Mouse (Mus musculus) cerebellum, adult 2 months (tissue): ENCODE results near the gene Htr6. TPM values are rescaled to one million over a fixed set of nuclear protein-coding genes. Genes with fewer than 3 reads are reported as not detected.

ENCODE experiments used
- DNase-seq, 2 experiments: peaks; one replicate each; pipeline ENCODE4 v3.0.0; 2021
- H3K27ac ChIP-seq: fragments of 200-500 bp; 2 replicates; pipeline ENCODE4 v1.5.1; 2012; ENCODE audit warnings: low read length, control low read depth, inconsistent platforms; ENCODE audit not compliant: insufficient read depth
- H3K27me3 ChIP-seq: fragments of 200-500 bp; 2 replicates; pipeline ENCODE4 v1.6.1; 2012; ENCODE audit warnings: inconsistent platforms, mild to moderate bottlenecking, low read length, moderate library complexity; ENCODE audit not compliant: control insufficient read depth, insufficient read depth
- H3K4me1 ChIP-seq: fragments of 200-500 bp; 2 replicates; pipeline ENCODE4 v1.6.1; 2011; ENCODE audit warnings: low read length; ENCODE audit not compliant: control insufficient read depth, insufficient read depth
- H3K4me3 ChIP-seq: fragments of 200-500 bp; replicated peaks from 2 replicates; pipeline ENCODE3; 2011; ENCODE audit warnings: mild to moderate bottlenecking, low read depth, low read length, control low read depth; ENCODE audit not compliant: insufficient read depth
- CTCF ChIP-seq: fragments of 200-500 bp; IDR thresholded peaks from 2 replicates; pipeline ENCODE4 v1.5.1; 2011; ENCODE audit warnings: low read depth, mild to moderate bottlenecking, control low read depth, low read length, moderate library complexity, borderline replicate concordance; ENCODE audit not compliant: insufficient read depth
- POLR2A ChIP-seq: fragments of 200-500 bp; IDR thresholded peaks from 2 replicates; pipeline ENCODE4 v1.6.1; 2011; ENCODE audit warnings: low read length, control low read depth, borderline replicate concordance; ENCODE audit not compliant: insufficient read depth
- WGBS: fragments of 180-500 bp; shearing (Covaris S2); methylation state at CpG from one replicate; pipeline ENCODE4 v1.1.7; 2018; 5-methylcytosine and 5-hydroxymethylcytosine counted together
- polyA plus RNA-seq: library from polyadenylated mRNA; depleted of rRNA; stranded (reverse); fragments of >200 nt; gene quantifications from 2 replicates; pipeline ENCODE4 v1.2.3, GENCODE M21; 2012

Htr6 gene
- polyA plus RNA-seq, 1 experiment = 1.1 TPM

GRCm38 (mm10) chr4:139092356-139093195 lies 17.2 kb upstream of the Htr6 start, which contains the start of gene Nbl1:
Gene Nbl1, minus strand, starts transcription at chr4:139092993.
- DNase-seq = peak in 1 of 2 experiments; percentile 15
- TF ChIP-seq CTCF (no peak), POLR2A (no peak)
- 2% methylated on average over 84 of the region's 105 CpGs for WGBS
- Histone ChIP-seq H3K27ac (no peak within 1 kb of the TSS), H3K27me3 (peaks cover 9% of the 10 kb centered on the region; the same call in 1 of the 2 replicates), H3K4me3 (peak within 1 kb of the TSS; percentile 46), H3K4me1 (no peaks in the 10 kb centered on the region; the same call in 1 of the 2 replicates)

GRCm38 (mm10) chr4:139091478-139092355 lies 16.3 kb upstream of the Htr6 start:
- Histone ChIP-seq H3K4me1 (no peaks in the 10 kb centered on the region; the same call in 1 of the 2 replicates), H3K27ac (no peak overlapping the region), H3K27me3 (peaks cover 9% of the 10 kb centered on the region; the same call in 1 of the 2 replicates), H3K4me3 (peak overlapping the region; percentile 46)
- DNase-seq = no peak
- TF ChIP-seq POLR2A (no peak), CTCF (no peak)
- WGBS = 10% methylated on average over 28 of the region's 28 CpGs

- Histone ChIP-seq H3K27ac (no peak overlapping the region), H3K27me3 (peaks cover 9% of the 10 kb centered on the region; the same call in 1 of the 2 replicates), H3K4me1 (no peaks in the 10 kb centered on the region; the same call in 1 of the 2 replicates), H3K4me3 (no peak overlapping the region)
- WGBS = 61% methylated on average over 7 of the region's 7 CpGs
- no peak for DNase-seq
- TF ChIP-seq POLR2A (no peak), CTCF (no peak)
Measured at GRCm38 (mm10) chr4:139091066-139091465, 15.7 kb upstream of the Htr6 start.

GRCm38 (mm10) chr4:139090303-139090940 lies 15.1 kb upstream of the Htr6 start:
- H3K4me1 ChIP-seq = no peaks in the 10 kb centered on the region; the same call in 1 of the 2 replicates
- DNase-seq = no peak
- no peak overlapping the region for H3K4me3 ChIP-seq
- 63% methylated on average over 15 of the region's 15 CpGs for WGBS
- H3K27ac ChIP-seq = no peak overlapping the region
- peaks cover 9% of the 10 kb centered on the region; the same call in 1 of the 2 replicates for H3K27me3 ChIP-seq
- TF ChIP-seq CTCF (no peak), POLR2A (no peak)

GRCm38 (mm10) chr4:139088982-139089671 lies 13.8 kb upstream of the Htr6 start:
- no peak overlapping the region for H3K4me3 ChIP-seq
- H3K27ac ChIP-seq = no peak overlapping the region
- peaks cover 9% of the 10 kb centered on the region; the same call in 1 of the 2 replicates for H3K27me3 ChIP-seq
- 71% methylated on average over 9 of the region's 9 CpGs for WGBS
- no peak for TF ChIP-seq CTCF
- no peak for TF ChIP-seq POLR2A
- no peak for DNase-seq
- H3K4me1 ChIP-seq = no peaks in the 10 kb centered on the region; the same call in 1 of the 2 replicates

- DNase-seq = no peak
- TF ChIP-seq POLR2A (no peak), CTCF (no peak)
- Histone ChIP-seq H3K4me1 (peaks cover 7% of the 10 kb centered on the region), H3K27me3 (0 out of 2 replicates have a peak, but pooled peaks cover 1% of the 10 kb centered on the region), H3K4me3 (no peak overlapping the region), H3K27ac (no peak overlapping the region)
- 76% methylated on average over 4 of the region's 4 CpGs for WGBS
Measured at GRCm38 (mm10) chr4:139086984-139087383, 11.6 kb upstream of the Htr6 start.
